14 mouse cellular contexts compared by ENCODE assay signal in genomic region chr1:43760085-43760484, GRCm38 (mm10). TPM values are rescaled to one million over a fixed set of nuclear protein-coding genes. Genes with fewer than 3 reads are reported as not detected.
DNase-seq lines count a peak whose midpoint lies in the region; ATAC-seq and TF ChIP-seq lines count a peak whose summit lies in the region.
"Had no signal": no experiment of that assay in that cellular context is flagged by ENCODE, and none has a peak within 500 bp of the region (broad histone marks: within the 10 kb centered on the region; RNA-seq: fewer than 3 reads in every experiment).

No protein-coding gene starts in this region.

- no peak overlapping the region for H3K27ac ChIP-seq in forebrain, embryonic 14.5 days (ENCODE audit: low read depth, low read length)
- no peak overlapping the region for H3K27ac ChIP-seq in forebrain, embryonic 10.5 days
- no peak overlapping the region for H3K27ac ChIP-seq in layer of hippocampus, adult 2 months
- H3K27ac ChIP-seq in CH12.LX (ENCODE audit: insufficient read depth, low read depth), result no peak overlapping the region

- no peak for TF ChIP-seq EP300 in CH12.LX (IDR thresholded peaks at IDR 0.05; ENCODE audit: low read length)

- no peaks in the 10 kb centered on the region for H3K79me2 ChIP-seq in CH12.LX (replicated peaks; ENCODE audit: control insufficient read depth, extremely low read depth, insufficient read depth, poor library complexity, severe bottlenecking)

- in situ Hi-C loops in CH12.LX (cut with MboI; ENCODE audit: low pct_ligation_motif_present, low pct_unique_long_range_greater_than_20kb, low sequenced_read_pairs), result loop anchor here (25.0 kb wide), 1 partner anchor 277 kb away; no protein-coding TSS in a partner anchor

- no peak overlapping the region for H3K4me2 ChIP-seq in forebrain, embryonic 14.5 days (ENCODE audit: low read length)
- no peak overlapping the region for H3K4me2 ChIP-seq in CH12.LX (ENCODE audit: insufficient read depth, low read depth, poor library complexity, severe bottlenecking)
- H3K4me2 ChIP-seq: heart, embryonic 12.5 days had no signal

- DNase-seq in forebrain, embryonic 14.5 days (ENCODE audit: low spot score), result peak; percentile 66
- no peak for DNase-seq in forebrain, embryonic 10.5 days (ENCODE audit: extremely low spot score, low spot score)
- no peak for DNase-seq in layer of hippocampus, adult 2 months (ENCODE audit: low spot score in 2 of 2)
- DNase-seq in layer of hippocampus, postnatal 25 days (ENCODE audit: extremely low spot score in 1 of 2, low spot score in 1 of 2), result no peak
- no peak for DNase-seq in CH12.LX (ENCODE audit: extremely low read depth)
- DNase-seq in induced T-regulatory cell, adult 2 months (ENCODE audit: low read depth), result peak; percentile 52
- no peak for DNase-seq in urinary bladder, postnatal 25 days (ENCODE audit: low spot score)
- DNase-seq in kidney, adult 11 months, result no peak
- DNase-seq: adrenal gland, adult 2 months; cerebellum, adult 2 months; kidney, adult 8-10 months; lung, postnatal 10 days; right cerebral cortex, postnatal 25 days had no signal

- dilution Hi-C loops in CH12.LX (cut with MboI; ENCODE audit: extremely low pct_ligation_motif_present, extremely low pct_unique_long_range_greater_than_20kb, low sequenced_read_pairs), result no loop called here

- H3K9me3 ChIP-seq in forebrain, embryonic 14.5 days (replicated peaks; ENCODE audit: control insufficient read depth, low read length), result no peaks in the 10 kb centered on the region
- no peaks in the 10 kb centered on the region for H3K9me3 ChIP-seq in forebrain, embryonic 10.5 days
- H3K9me3 ChIP-seq in CH12.LX (replicated peaks; ENCODE audit: low read length), result no peaks in the 10 kb centered on the region
- H3K9me3 ChIP-seq: heart, embryonic 12.5 days had no signal

- no peak; the same call in 1 of the 2 replicates for ATAC-seq in forebrain, embryonic 14.5 days

- TF ChIP-seq CTCF in layer of hippocampus, adult 2 months (conservative IDR thresholded peaks at IDR 0.05), result peak; percentile 87
- peak; percentile 7 to 63; a peak in 2 of 4 replicates for TF ChIP-seq CTCF in CH12.LX (conservative IDR thresholded peaks at IDR 0.05 in 1 of 2, IDR thresholded peaks at IDR 0.05 in 1 of 2; ENCODE audit: low read depth in 2 of 2, low read length in 2 of 2)

- H3K9ac ChIP-seq in forebrain, embryonic 14.5 days (ENCODE audit: low read length), result no peak overlapping the region
- no peak overlapping the region for H3K9ac ChIP-seq in CH12.LX (ENCODE audit: insufficient read depth, low read depth)
- H3K9ac ChIP-seq: heart, embryonic 12.5 days had no signal

- TF ChIP-seq RAD21 in CH12.LX (IDR thresholded peaks at IDR 0.05; ENCODE audit: low read depth, low read length), result peak; percentile 70

- TF ChIP-seq POLR2A in CH12.LX (IDR thresholded peaks at IDR 0.05; ENCODE audit: low read depth, low read length), result no peak

- H3K4me1 ChIP-seq in forebrain, embryonic 14.5 days (ENCODE audit: control insufficient read depth, insufficient read depth, low read length), result no peaks in the 10 kb centered on the region
- no peaks in the 10 kb centered on the region for H3K4me1 ChIP-seq in forebrain, embryonic 10.5 days
- no peaks in the 10 kb centered on the region for H3K4me1 ChIP-seq in CH12.LX (ENCODE audit: control insufficient read depth in 1 of 2, insufficient read depth in 2 of 2)
- H3K4me1 ChIP-seq: heart, embryonic 12.5 days had no signal

- H3K27me3 ChIP-seq in forebrain, embryonic 14.5 days (replicated peaks; ENCODE audit: control insufficient read depth, insufficient read depth, low read length), result no peaks in the 10 kb centered on the region
- H3K27me3 ChIP-seq in forebrain, embryonic 10.5 days (ENCODE audit: poor library complexity, severe bottlenecking), result no peaks in the 10 kb centered on the region
- H3K27me3 ChIP-seq in CH12.LX (replicated peaks), result no peaks in the 10 kb centered on the region
- H3K27me3 ChIP-seq: heart, embryonic 12.5 days had no signal

- H3K4me3 ChIP-seq in forebrain, embryonic 14.5 days (ENCODE audit: low read depth, low read length), result no peak overlapping the region
- H3K4me3 ChIP-seq in forebrain, embryonic 10.5 days, result no peak overlapping the region
- H3K4me3 ChIP-seq in layer of hippocampus, adult 2 months, result no peak overlapping the region
- H3K4me3 ChIP-seq in CH12.LX (replicated peaks in 1 of 3; ENCODE audit: low read depth in 2 of 3, low read length in 2 of 3, poor library complexity in 1 of 3), result no peak overlapping the region
- H3K4me3 ChIP-seq: heart, embryonic 12.5 days had no signal

- peaks cover 49% of the 10 kb centered on the region for H3K36me3 ChIP-seq in forebrain, embryonic 14.5 days (ENCODE audit: control insufficient read depth, insufficient read depth, low read length)
- peaks cover 75% of the 10 kb centered on the region for H3K36me3 ChIP-seq in forebrain, embryonic 10.5 days (replicated peaks)
- H3K36me3 ChIP-seq in CH12.LX (replicated peaks in 1 of 2; ENCODE audit: control insufficient read depth in 1 of 2, insufficient read depth in 1 of 2, low read length in 1 of 2), result peaks cover 16 to 88% of the 10 kb centered on the region in 2 experiments

TF ChIP-seq in CH12.LX, 34 proteins besides CTCF, POLR2A, EP300 and RAD21:
- TF ChIP-seq TCF12 (IDR thresholded peaks at IDR 0.05; ENCODE audit: low read depth, low read length) (no peak), MEF2A (IDR thresholded peaks at IDR 0.05; ENCODE audit: borderline replicate concordance, low read depth, low read length) (no peak), MXI1 (IDR thresholded peaks at IDR 0.05; ENCODE audit: low read depth, low read length) (no peak), ZKSCAN1 (IDR thresholded peaks at IDR 0.05; ENCODE audit: borderline replicate concordance, low read depth, low read length) (no peak), JUND (conservative IDR thresholded peaks at IDR 0.05; ENCODE audit: low read depth, low read length) (no peak), SMC3 (IDR thresholded peaks at IDR 0.05; ENCODE audit: low read depth, low read length) (peak; percentile 42)
TF ChIP-seq in CH12.LX: peak in this region for 1.

RNA-seq across cellular contexts. Expression of gene 1500015O10Rik, which starts 29.7 kb away (rescaled TPM):
- 29.5 and 31.8 TPM in 2 replicates for polyA plus RNA-seq in forebrain, embryonic 14.5 days (2014; fragmentation: Nextera tagmentation; extraction: Ambion mirVana)
- 0.26 TPM in 1 of 2 replicates, not detected in the other for polyA plus RNA-seq in forebrain, embryonic 10.5 days (2016; fragmentation: Nextera tagmentation; extraction: Ambion mirVana)
- total RNA-seq in layer of hippocampus, adult 2 months (2021), result 1 to 10 TPM; 1.8 to 3.5 TPM
- 1 to 10 TPM; 2.4 to 2.6 TPM for total RNA-seq in layer of hippocampus, postnatal 25 days (2021)
- not detected in 2 replicates for total RNA-seq in CH12.LX (2012; rRNA removed)
- total RNA-seq in CH12.LX (2014; rRNA removed), result not detected in 2 replicates
- not detected in 2 replicates for polyA plus RNA-seq in CH12.LX (2012; ENCODE audit: insufficient read length, low read depth)

Comparison
In these comparisons a context has a peak if more than half of its experiments do, and no peak if none do; other contexts are left out.
1. DNase-seq: peak in forebrain, embryonic 14.5 days (single experiment) and induced T-regulatory cell, adult 2 months (single experiment); none in forebrain, embryonic 10.5 days (single experiment), layer of hippocampus, adult 2 months (0 of 2), layer of hippocampus, postnatal 25 days (0 of 2), CH12.LX (single experiment), urinary bladder, postnatal 25 days (single experiment) and kidney, adult 11 months (single experiment).